Mouse (Mus musculus) limb, embryonic 15.5 days (tissue): ENCODE results near the gene Slc4a8. TPM values are rescaled to one million over a fixed set of nuclear protein-coding genes. Genes with fewer than 3 reads are reported as not detected.
A peak's percentile ranks its signal among the peaks of the same experiment; 100 is the strongest.
"Not testable (repeated sequence)": the region's sequence is repeated elsewhere in the genome, so short reads cannot be mapped to it uniquely, and the experiment has no call there.

ENCODE experiments used
- ATAC-seq: fragments of 200-750 bp; cut with Nextera tagmentation; 2 replicates; pipeline ENCODE4 v1.8.0; 2017; ENCODE audit warnings: low read depth, moderate TSS enrichment; ENCODE audit not compliant: insufficient number of reproducible peaks, low FRiP score, low TSS enrichment
- H3K27ac ChIP-seq: fragments of 300-500 bp; sonication (generic); 2 replicates; pipeline ENCODE4 v1.5.1; 2015; ENCODE audit warnings: moderate library complexity, mild to moderate bottlenecking, inconsistent platforms
- H3K27me3 ChIP-seq: fragments of 300-500 bp; sonication (generic); 2 replicates; pipeline ENCODE4 v1.6.1; 2015; ENCODE audit warnings: inconsistent platforms
- H3K36me3 ChIP-seq: fragments of 300-500 bp; sonication (generic); 2 replicates; pipeline ENCODE4 v1.6.1; 2015; ENCODE audit warnings: inconsistent platforms
- H3K4me1 ChIP-seq: fragments of 300-500 bp; sonication (generic); 2 replicates; pipeline ENCODE4 v1.6.1; 2015; ENCODE audit warnings: inconsistent platforms
- H3K4me2 ChIP-seq: fragments of 300-500 bp; sonication (generic); 2 replicates; pipeline ENCODE4 v1.6.1; 2015; ENCODE audit warnings: mild to moderate bottlenecking, inconsistent platforms
- H3K4me3 ChIP-seq: fragments of 300-500 bp; sonication (generic); 2 replicates; pipeline ENCODE4 v1.5.1; 2015; ENCODE audit warnings: mild to moderate bottlenecking, inconsistent platforms
- H3K9ac ChIP-seq: fragments of 300-500 bp; sonication (generic); 2 replicates; pipeline ENCODE4 v1.6.1; 2015; ENCODE audit warnings: inconsistent platforms
- H3K9me3 ChIP-seq: fragments of 300-500 bp; sonication (generic); 2 replicates; pipeline ENCODE4 v1.6.1; 2016; ENCODE audit warnings: inconsistent platforms
- WGBS: fragments of 180-500 bp; shearing (Covaris S2); methylation state at CpG from one replicate; pipeline ENCODE4 v1.1.7; 2015; 5-methylcytosine and 5-hydroxymethylcytosine counted together
- polyA plus RNA-seq: library from polyadenylated mRNA; unstranded; fragments of >200 nt; fragmentation: Nextera tagmentation; extraction: Ambion mirVana; gene quantifications from 2 replicates; pipeline ENCODE4 v1.2.1, GENCODE M21; 2015

Gene Slc4a8
- polyA plus RNA-seq, 1 experiment from 2014 or later: 3.7 TPM

DNA sequence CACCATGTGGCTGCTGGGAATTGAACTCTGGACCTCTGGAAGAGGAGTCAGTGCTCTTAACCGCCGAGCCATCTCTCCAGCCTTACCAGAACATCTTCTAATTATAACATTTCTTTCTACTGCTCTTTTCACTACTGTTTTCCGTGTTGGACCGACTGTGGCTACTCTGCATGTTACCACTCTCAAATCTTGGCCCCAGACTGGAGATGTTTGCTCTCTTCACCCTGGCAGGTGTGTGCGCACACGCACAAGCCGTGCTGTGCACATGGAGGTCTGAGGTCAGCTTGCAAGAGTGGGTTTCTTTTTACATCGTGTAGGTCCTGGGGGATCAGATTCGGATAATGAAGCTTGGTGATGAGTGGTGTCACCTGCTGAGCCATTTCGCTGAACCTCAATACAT lies 2.3 kb upstream of the Slc4a8 start:
- H3K4me1 ChIP-seq: peaks cover 22% of the 10 kb centered on the region
- H3K27ac ChIP-seq: no peak overlapping the region
- 82% methylated on average over 10 of the region's 10 CpGs for WGBS
- H3K9ac ChIP-seq: no peak overlapping the region
- H3K27me3 ChIP-seq: peaks cover 16% of the 10 kb centered on the region; the same call in 1 of the 2 replicates
- no peak overlapping the region for H3K4me2 ChIP-seq
- H3K4me3 ChIP-seq: no peak overlapping the region
- no peak for ATAC-seq
- no peaks in the 10 kb centered on the region; the same call in 1 of the 2 replicates for H3K9me3 ChIP-seq
- H3K36me3 ChIP-seq: no peaks in the 10 kb centered on the region

DNA sequence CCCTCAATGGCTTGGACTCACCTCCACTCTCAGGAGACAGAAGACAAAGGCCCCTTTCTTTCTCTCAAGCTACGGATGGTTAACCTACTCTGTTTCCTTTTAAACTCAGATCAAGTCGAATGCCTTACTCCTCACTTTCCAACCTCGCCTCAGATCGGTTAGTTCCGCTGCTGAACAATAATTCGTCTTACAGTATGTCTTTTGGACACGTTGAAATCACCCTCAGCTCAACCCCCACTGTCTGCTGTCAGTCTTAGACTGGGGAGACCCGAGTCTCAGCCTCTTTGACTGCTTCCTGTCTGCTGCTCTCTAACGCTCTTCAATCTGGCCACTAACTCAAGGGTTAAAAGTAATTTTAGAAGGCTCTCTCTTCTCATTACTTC lies 520 bp upstream of the Slc4a8 start:
- no peak for ATAC-seq
- H3K27me3 ChIP-seq: peaks cover 16% of the 10 kb centered on the region; the same call in 1 of the 2 replicates

DNA sequence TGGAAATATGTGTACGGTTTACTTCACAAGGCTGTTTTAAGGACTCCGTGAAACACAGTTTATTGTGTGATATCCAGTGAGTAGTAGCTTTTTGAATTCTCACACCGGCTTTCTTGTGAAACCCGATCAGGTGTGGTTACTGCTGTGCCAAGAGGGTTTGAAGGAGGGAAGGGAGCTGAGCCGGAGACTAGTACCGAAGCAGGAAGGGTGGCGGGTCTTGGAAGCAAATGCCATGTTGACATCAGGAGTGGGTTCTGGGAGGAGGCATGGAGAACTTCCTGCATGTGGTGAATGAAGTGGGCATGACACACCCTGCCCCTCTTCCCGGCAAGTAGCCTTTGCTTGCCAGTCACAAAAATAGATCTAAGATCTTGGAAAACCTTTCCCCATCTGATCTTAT lies 1.1 kb downstream of the Slc4a8 start:
- 24% methylated on average over 8 of the region's 8 CpGs for WGBS
- H3K4me1 ChIP-seq: peaks cover 17% of the 10 kb centered on the region
- H3K27me3 ChIP-seq: peaks cover 16% of the 10 kb centered on the region; the same call in 1 of the 2 replicates
- H3K4me2 ChIP-seq: no peak overlapping the region
- no peak for ATAC-seq
- H3K9me3 ChIP-seq: no peaks in the 10 kb centered on the region; the same call in 1 of the 2 replicates
- no peaks in the 10 kb centered on the region for H3K36me3 ChIP-seq
- H3K9ac ChIP-seq: no peak overlapping the region
- H3K27ac ChIP-seq: no peak overlapping the region
- peak overlapping the region; percentile 54 for H3K4me3 ChIP-seq

More for the DNA sequence above, 520 bp upstream of the Slc4a8 start:
- Histone ChIP-seq H3K36me3 (no peaks in the 10 kb centered on the region), H3K9ac (no peak overlapping the region), H3K4me1 (peaks cover 19% of the 10 kb centered on the region), H3K9me3 (no peaks in the 10 kb centered on the region; the same call in 1 of the 2 replicates), H3K4me3 (peak overlapping the region; percentile 54), H3K4me2 (peak overlapping the region; percentile 96), H3K27ac (no peak overlapping the region)
- WGBS: 16% methylated on average over 9 of the region's 9 CpGs

DNA sequence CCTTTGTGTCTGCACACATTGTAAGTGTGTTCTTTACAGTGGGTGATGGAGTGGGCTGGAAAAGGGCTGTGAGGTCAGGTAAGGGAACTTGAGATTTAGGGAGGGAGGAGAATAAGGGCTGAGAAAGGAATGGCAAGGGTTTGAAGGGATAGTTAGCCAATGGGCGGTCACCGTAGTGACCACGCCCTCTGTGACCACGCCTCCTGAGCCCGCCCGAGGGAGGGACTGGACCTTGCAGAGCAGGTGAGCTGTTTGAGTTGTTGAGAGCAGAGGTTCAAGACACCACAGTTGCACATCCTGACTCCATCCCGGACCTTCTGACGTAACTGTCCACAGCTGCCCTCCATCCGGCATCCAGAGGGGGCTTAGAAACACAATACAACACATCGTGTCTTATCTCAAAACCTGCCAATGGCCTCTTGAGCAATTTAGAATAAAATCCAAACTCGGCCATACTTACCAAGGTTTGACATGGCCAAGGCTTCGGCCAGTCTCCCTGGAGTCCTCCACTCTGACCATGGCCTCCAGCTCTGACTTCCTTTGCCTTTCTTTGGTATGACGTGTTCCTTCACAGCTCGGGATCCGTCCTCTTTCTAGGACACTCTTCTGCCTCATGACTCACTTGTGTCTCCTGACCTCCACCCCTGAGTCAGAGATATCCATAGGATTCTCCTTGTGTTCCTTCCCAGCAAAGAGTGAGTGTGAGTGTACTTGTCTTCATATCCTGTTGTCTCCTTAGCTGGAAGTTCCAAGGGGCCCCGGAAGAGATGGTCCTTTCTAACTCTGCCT lies 2.8 kb downstream of the Slc4a8 start:
- no peak overlapping the region for H3K4me2 ChIP-seq
- H3K27ac ChIP-seq: no peak overlapping the region
- H3K4me3 ChIP-seq: no peak overlapping the region
- H3K4me1 ChIP-seq: peaks cover 17% of the 10 kb centered on the region
- H3K9ac ChIP-seq: no peak overlapping the region
- no peaks in the 10 kb centered on the region for H3K36me3 ChIP-seq
- peaks cover 16% of the 10 kb centered on the region; the same call in 1 of the 2 replicates for H3K27me3 ChIP-seq
- ATAC-seq: no peak
- WGBS: 74% methylated on average over 16 of the region's 16 CpGs
- no peaks in the 10 kb centered on the region; the same call in 1 of the 2 replicates for H3K9me3 ChIP-seq

DNA sequence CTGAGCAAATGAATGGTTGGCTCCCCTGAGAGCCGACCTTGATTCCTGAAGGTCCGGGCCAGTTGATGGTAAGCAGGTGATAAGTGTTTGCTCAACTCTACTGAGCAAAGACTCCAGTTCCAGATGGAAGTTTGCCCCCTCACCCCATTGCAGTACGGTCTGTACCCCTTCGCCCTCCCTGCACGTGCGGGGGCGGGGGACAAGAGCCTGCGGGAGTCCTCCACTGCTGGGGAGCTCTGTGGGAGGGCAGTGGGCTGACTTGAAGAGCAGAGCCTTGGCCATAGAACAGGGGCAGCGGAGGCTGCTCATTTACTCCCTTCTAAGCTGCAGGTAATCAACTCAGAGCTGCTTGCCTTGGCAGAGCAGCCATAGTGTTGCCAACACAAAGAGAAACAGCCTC lies 5.3 kb downstream of the Slc4a8 start:
- no peaks in the 10 kb centered on the region for H3K36me3 ChIP-seq
- H3K27ac ChIP-seq: no peak overlapping the region
- peaks cover 12% of the 10 kb centered on the region; the same call in 1 of the 2 replicates for H3K27me3 ChIP-seq
- H3K4me2 ChIP-seq: no peak overlapping the region
- H3K4me3 ChIP-seq: no peak overlapping the region
- no peak for ATAC-seq
- H3K9me3 ChIP-seq: no peaks in the 10 kb centered on the region; the same call in 1 of the 2 replicates
- H3K4me1 ChIP-seq: peaks cover 6% of the 10 kb centered on the region
- 69% methylated on average over 9 of the region's 9 CpGs for WGBS
- H3K9ac ChIP-seq: no peak overlapping the region

DNA sequence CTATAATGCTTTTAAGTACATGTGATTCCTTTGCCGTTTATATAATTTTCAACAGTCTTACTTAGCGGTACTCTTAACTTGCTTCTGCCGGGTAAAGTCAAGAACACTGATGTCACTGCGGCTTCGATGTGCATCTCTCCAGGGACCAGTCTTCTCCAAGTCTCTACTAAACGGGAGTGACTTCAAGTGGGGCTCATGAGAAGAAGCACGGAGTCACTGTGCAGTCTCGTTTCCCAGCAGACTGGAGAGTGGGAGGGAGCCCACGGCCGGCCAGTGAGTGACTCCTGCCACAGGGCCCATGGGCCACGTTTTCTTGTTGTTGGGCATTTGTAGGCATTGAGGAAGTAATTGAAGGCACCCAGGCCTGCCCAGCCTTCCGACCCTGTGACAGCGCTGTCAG lies 6.3 kb downstream of the Slc4a8 start:
- Histone ChIP-seq H3K9ac (no peak overlapping the region), H3K4me1 (no peaks in the 10 kb centered on the region), H3K9me3 (no peaks in the 10 kb centered on the region), H3K27me3 (peaks cover 3% of the 10 kb centered on the region; the same call in 1 of the 2 replicates), H3K36me3 (no peaks in the 10 kb centered on the region), H3K4me3 (no peak overlapping the region), H3K27ac (no peak overlapping the region), H3K4me2 (no peak overlapping the region)
- 86% methylated on average over 13 of the region's 13 CpGs for WGBS
- no peak for ATAC-seq

DNA sequence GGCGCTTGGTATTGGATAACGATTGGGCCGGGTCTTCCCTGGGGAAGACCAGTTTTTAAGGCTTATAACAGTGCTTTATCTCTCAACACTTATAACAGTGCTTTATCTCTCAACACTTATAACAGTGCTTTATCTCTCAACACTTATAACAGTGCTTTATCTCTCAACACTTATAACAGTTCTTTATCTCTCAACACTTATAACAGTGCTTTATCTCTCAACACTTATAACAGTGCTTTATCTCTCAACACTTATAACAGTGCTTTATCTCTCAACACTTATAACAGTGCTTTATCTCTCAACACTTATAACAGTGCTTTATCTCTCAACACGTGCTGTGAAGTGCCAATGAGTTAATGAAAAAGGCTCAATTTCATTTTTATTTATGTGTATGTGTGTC lies 7.5 kb downstream of the Slc4a8 start:
- not testable (repeated sequence) for H3K4me1 ChIP-seq, H3K9me3 ChIP-seq, H3K36me3 ChIP-seq, H3K27me3 ChIP-seq, ATAC-seq, H3K4me3 ChIP-seq, H3K9ac ChIP-seq, H3K27ac ChIP-seq, H3K4me2 ChIP-seq
- 89% methylated on average over 4 of the region's 4 CpGs for whole genome bisulfite sequencing

DNA sequence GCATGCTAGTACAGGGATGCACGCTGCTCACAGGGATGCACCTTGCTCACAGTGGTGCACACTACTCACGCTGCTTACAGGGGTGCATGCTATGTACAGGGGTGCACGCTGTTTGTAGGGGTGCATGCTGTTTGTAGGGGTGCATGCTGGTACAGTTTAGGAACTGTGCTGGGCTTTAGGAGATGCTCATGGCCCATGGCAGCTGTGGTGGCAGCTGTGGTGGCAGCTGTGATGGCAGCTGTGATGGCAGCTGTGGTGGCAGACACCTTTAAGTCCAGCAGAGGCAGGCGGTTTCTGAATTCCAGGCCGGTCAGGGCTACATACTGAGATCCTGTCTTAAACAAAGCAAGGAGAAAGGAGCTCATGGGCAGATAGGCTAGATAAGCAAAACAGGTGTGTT lies 8.8 kb downstream of the Slc4a8 start:
- ATAC-seq: no peak
- H3K4me3 ChIP-seq: no peak overlapping the region
- H3K36me3 ChIP-seq: no peaks in the 10 kb centered on the region
- H3K4me2 ChIP-seq: no peak overlapping the region
- no peak overlapping the region for H3K9ac ChIP-seq
- 96% methylated on average over 5 of the region's 5 CpGs for WGBS
- H3K4me1 ChIP-seq: peaks cover 8% of the 10 kb centered on the region
- H3K27me3 ChIP-seq: no peaks in the 10 kb centered on the region
- no peaks in the 10 kb centered on the region for H3K9me3 ChIP-seq
- H3K27ac ChIP-seq: no peak overlapping the region

DNA sequence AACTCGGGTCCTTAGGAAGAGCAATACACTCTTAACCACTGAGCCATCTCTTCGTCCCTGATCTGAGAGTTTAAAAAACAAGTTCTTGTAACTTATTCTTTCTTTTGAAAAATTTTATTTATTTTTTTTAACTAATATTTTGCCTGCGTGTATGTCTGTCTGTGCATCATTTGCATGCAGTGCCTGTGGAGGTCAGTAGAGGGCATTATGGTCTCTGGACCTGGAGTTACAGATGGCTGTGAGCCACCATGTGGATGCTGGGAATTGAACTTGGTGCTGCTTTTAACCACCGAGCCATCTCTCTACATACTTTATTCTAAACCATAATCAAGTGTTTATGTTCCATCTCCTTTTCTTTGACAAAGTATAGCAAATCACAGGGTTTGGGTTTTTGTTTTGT lies 11.1 kb downstream of the Slc4a8 start:
- WGBS: 89% methylated on average over 4 of the region's 4 CpGs
- no peak for ATAC-seq
- Histone ChIP-seq H3K9me3 (no peaks in the 10 kb centered on the region), H3K9ac (no peak overlapping the region), H3K4me2 (no peak overlapping the region), H3K27ac (no peak overlapping the region), H3K27me3 (no peaks in the 10 kb centered on the region), H3K4me1 (peaks cover 25% of the 10 kb centered on the region), H3K36me3 (no peaks in the 10 kb centered on the region), H3K4me3 (no peak overlapping the region)

DNA sequence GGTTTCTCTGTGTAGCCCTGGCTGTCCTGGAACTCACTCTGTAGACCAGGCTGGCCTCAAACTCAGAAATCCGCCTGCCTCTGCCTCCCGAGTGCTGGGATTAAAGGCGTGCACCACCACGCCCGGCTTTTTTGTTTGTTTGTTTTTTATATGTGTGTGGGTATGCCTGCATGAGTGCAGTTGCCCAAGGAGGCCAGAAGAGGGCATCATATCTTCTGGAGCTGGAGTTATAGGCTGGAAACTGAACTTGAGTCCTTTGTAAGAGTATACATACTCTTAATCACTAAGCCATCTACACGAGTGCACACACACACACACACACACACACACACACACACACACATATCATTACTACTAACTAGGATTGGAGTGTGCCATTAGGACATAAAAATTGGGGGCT lies 12.3 kb downstream of the Slc4a8 start:
- H3K4me2 ChIP-seq, H3K27ac ChIP-seq, H3K4me3 ChIP-seq, H3K27me3 ChIP-seq, ATAC-seq, H3K36me3 ChIP-seq, H3K9ac ChIP-seq, H3K9me3 ChIP-seq: not testable (repeated sequence)
- WGBS: 94% methylated on average over 6 of the region's 6 CpGs
- peaks cover 26% of the 10 kb centered on the region for H3K4me1 ChIP-seq

DNA sequence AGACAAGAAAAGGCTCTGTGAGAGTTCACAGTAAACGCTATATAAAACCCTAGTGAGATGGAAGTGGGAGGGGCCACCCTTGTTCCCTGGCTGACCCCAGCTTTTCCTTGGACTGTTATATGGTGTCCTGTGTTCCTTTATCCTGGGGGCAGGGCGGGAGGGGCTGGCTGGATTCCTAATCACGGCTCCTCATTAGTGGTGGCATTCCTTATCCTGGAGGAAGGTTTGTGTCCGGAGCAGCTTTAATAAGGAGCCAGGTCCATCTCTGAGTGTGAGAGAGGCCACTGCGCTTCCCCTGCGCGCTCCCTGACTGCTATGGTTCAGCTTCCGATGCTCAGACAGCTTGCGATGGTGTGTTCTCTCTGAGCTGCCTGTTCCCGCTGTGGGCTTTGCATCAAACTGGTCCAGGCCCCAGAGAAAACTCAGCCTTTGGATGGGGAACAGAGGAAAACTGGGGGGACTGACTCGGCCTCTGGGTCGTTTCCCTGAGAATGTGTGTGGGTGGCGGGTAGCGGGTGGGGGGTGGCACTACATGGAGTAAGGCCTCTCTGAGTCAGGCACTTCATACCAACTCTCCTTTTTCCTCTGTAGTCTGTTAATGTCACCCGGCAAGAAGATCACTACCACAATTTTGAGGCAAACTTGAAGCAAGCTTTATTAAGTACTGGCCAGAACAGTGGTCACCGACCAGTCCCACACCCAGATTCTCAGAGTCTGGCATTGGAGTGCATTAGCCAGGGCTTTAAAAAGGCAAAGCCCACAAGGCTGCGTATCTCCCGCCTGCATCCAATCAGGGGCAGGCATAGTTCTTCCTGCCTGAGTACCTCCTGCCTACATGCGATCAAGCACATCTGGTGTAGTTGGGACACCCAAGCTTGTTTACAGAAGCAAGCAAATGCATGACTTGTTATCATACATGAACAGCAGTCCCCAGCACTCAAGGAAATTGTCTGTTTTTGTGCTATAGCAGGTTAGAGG lies 13.9 kb downstream of the Slc4a8 start:
- no peaks in the 10 kb centered on the region for H3K9me3 ChIP-seq
- no peak for ATAC-seq
- no peak overlapping the region for H3K4me3 ChIP-seq
- no peaks in the 10 kb centered on the region for H3K36me3 ChIP-seq
- no peaks in the 10 kb centered on the region for H3K27me3 ChIP-seq
- H3K4me2 ChIP-seq: no peak overlapping the region
- H3K27ac ChIP-seq: no peak overlapping the region
- H3K4me1 ChIP-seq: peaks cover 26% of the 10 kb centered on the region
- no peak overlapping the region for H3K9ac ChIP-seq
- 33% methylated on average over 19 of the region's 19 CpGs for WGBS

DNA sequence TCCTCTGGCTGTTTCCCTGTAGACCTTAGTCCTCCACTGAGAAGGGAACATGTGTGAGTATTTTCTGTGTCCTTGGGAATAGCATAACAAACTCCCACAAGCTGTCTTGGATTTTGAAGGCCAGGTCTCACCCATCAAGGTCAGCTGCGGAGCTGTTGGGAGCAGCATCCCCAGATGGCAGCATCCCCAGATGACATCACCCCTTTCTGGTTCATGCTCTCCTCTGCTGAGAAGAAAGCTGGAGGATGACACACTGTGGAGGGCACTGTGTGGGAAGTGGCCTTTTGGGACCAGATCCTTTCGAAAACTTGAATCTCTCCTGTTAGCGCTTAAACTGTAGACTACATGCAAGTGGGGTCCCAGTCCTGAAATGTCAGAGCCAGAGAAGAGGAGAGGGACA lies 14.9 kb downstream of the Slc4a8 start:
- Histone ChIP-seq H3K4me3 (no peak overlapping the region), H3K36me3 (no peaks in the 10 kb centered on the region), H3K4me2 (no peak overlapping the region), H3K27me3 (no peaks in the 10 kb centered on the region), H3K4me1 (peaks cover 26% of the 10 kb centered on the region), H3K9ac (no peak overlapping the region), H3K9me3 (no peaks in the 10 kb centered on the region), H3K27ac (no peak overlapping the region)
- 85% methylated on average over 3 of the region's 3 CpGs for WGBS
- ATAC-seq: no peak
